Mouse (Mus musculus) layer of hippocampus, postnatal 14 days (tissue): Measurements from ENCODE around the gene Prpsap1. TPM values are rescaled to one million over a fixed set of nuclear protein-coding genes. Genes with fewer than 3 reads are reported as not detected.
A peak's percentile ranks its signal among the peaks of the same experiment; 100 is the strongest.

Source experiments
- DNase-seq, 2 experiments: peaks; one replicate each; pipeline ENCODE4 v3.0.0; 2021 to 2022; ENCODE audit warnings: low spot score in 2 of 2, mixed read lengths in 1 of 2
- total RNA-seq, 2 experiments: library from RNA; stranded (reverse); gene quantifications; 2 replicates each; pipeline ENCODE4 v1.2.3; 2021

Gene Prpsap1
- total RNA-seq, 2 experiments from 2014 or later = 86.1 to 90.6 TPM

DNA sequence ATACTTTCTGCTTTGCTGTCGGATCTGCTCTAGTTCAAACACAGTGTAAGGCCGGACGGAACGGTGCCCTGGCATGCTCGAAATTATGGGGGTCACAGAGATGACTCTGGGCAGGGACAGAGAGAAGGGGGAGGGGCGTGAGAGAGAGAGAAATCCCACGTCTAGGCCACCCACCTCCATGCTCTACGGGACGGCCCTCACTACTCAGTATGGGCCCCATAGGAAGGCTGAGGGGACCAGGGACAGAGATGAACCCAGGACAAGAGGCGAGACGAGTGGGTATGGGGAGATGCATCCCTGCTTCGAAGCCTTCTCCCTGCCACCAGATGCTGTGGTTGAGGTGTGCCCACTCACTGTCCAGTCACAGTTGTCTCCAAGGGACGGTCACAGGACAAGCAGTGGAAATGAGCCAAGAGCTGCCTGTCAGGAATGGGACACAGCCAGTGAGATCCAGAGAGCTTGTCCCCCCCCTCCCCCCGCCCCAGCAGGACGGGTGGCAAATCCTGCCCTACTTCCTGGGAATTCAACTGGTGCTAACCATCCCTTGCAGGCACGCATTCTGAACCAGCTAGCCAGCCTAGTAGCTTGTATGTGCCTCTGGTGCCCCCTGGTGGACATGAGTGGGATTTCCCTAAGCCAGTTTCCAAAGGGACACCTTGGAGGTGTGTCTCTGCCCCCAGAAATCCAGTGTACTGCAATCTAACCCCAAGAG is 48.2 kb downstream of the Prpsap1 start:
- DNase-seq = peak; percentile 89 to 94

GRCm38 (mm10) chr11:116443935-116444334 is 50.1 kb downstream of the Prpsap1 start:
- DNase-seq = no peak

DNA sequence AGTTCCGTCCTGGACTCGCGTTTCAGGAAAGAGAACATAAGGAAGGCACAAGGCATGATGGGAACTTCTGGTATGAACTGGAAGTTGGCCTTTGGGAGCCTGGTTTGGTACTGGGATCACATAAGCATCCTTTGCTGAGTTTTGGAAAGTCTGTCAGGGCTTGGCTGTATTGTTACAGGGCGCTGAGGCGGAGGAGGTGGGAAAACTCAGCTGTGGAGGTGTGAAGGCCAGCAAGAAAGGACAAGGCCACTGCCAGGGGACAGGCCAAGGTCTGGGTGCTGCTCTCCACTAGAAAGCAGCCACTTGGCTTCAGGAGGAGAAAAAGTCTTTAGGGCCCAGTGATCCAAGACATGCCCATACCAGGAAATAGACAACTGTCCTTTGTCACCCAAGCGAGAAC is 50.7 kb downstream of the Prpsap1 start:
- no peak for DNase-seq

GRCm38 (mm10) chr11:116442867-116443177 is 51.2 kb downstream of the Prpsap1 start:
- DNase-seq = no peak

DNA sequence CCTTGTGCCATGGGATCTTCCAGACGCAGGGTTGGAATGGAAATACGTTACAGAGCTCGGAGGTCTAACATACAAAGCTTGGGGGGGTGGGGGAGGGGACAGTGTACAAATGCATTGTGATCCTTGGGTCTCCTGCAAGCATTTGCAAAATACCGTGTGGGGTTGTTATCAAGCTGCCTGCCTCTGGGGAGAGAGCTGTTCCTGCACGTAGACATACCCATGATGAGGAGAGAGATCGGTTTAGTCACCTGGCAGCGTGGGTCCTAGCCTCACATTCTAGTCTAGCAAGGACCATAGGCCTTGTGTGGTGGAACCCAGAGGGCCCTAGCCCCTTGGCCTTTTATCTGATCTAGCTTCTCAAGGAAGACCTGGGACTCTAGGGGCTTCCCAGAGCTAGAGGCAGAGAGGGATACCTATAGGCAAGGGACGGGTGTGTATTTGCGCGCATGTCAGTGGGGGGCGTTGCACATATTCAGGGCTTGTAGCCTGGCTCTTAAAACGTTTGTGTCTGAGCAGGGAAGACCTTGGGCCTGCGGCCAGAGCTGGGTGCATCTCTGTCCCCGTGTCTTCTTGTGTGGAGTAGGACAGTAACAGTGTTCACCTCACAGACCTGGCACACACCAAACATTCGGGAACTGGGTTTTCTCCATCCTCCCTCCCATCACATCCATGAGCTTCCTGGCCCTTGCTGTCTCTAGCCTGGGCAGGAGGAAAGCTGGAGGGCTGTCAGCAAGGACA is 51.7 kb downstream of the Prpsap1 start:
- DNase-seq = no peak

- DNase-seq = no peak
These were observed 53.5 kb downstream of the Prpsap1 start for GRCm38 (mm10) chr11:116440408-116441068.

- DNase-seq = no peak
These were observed 54.4 kb downstream of the Prpsap1 start for GRCm38 (mm10) chr11:116439269-116440240.

- no peak for DNase-seq
These were observed 56.5 kb downstream of the Prpsap1 start for GRCm38 (mm10) chr11:116437541-116437940.

DNA sequence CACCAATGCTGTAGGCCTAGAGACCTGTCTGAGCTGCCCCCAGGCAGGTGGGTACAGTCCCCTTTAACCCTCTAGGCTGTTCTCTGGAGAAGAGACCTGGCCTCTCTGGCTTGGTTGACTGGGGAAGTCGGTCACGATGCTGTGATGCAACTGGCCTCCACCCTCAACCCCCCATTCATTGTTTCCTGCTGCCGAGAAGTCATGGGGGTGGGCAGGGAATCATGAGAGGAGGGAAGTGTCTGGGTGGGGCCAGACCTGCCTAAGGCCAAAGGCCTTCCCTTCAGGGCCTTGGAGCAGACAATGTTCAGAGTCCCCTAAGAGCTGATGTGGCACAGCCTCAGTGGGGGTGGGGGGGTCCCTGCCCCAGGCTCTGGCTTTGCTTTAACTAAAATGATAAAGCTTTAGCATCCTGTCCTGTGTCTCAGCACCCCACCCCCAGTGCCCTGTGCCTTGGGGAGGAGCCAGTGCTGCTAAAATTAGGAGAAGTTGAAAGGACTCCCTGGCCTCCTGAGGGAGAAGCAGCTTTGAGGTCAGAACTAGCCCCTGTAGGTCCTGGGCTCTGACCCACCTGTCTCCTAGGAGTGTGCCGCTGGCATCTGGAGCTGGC is 57.2 kb downstream of the Prpsap1 start:
- no peak for DNase-seq

GRCm38 (mm10) chr11:116435992-116436724 is 57.8 kb downstream of the Prpsap1 start:
- DNase-seq = no peak

DNA sequence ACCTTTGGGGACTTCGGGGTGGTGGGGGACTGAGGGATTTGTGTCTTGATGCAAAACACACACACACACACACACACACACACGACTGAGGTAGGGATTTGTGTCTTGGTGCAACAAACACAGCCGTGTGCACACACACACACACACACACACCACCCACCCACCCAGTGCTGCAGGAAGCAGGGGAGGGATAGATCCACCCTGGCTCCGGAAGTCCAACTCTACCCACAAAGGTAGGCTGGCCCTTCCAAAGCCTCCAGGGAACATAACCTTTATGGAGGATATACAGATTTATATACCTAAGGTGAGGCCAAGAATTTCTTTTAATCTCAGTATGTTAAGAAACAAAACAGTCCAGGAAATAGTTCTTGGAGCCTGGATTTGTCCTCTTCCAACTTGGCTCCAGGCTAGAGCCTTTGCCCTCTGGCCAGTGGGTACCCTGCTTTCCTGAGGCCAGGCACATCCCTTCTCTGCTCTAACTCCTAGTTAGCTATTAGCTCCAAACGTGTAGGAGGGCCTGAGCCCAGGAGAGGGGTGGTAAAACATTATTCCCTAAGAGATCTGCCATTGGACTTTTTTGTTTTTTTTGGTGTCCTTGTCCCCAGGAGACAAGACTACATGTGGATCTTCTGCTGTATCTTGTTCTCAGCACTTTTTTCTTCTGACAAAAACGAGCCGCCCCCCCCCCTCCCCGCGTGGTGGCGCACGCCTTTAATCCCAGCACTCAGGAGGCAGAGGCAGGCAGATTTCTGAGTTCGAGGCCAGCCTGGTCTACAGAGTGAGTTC is 58.8 kb downstream of the Prpsap1 start:
- DNase-seq = no peak

- DNase-seq = peak; percentile 60 to 65
These were observed 59.6 kb downstream of the Prpsap1 start for GRCm38 (mm10) chr11:116434287-116434966.

DNA sequence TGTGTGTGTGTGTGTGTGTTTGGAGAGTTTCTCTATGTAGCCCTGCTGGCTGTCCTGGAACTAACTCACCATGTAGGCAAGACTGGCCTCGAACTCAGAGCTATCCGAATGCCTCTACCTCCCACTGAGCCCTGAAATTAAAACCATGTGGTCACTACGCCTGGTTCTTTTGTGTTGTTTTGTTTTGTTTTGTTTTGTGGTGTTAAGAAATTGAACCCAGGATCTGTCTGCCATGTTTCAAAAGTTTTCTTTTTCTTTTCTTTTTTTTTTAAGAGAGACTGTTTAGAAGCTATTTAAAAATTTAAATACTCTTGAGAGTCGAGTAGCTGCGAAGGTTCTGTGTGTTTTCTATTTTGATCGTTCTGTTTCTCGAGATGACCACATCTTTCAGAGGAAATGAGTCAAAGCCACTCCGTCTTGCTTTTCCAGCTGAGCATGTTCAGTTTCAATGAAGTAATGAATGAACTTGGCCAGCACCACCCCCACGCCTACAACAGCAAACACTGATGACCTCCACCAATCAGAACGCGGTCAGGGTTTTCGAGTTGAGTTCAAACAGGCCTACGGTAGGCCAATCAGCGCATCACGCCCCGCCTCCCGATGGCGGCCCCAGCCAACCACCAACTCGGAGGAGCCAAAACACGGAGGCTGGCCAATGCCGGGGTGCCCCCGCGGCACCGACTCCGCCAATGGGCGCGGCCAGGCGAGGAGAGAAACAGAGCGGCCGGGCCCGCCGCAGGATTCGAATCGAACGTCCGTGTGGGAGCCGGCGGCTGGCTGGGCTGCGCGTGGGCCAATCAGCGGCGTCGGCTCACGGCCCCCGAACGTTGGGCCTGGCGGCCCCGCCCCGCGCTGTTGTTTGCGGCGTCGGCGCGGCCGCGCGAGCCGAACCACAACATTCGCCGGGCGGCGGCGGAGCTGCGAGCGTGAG is 60.4 kb downstream of the Prpsap1 start, which contains the start of gene Ubald2:
Gene Ubald2 (plus strand): TSS at position 739 of the 931 bp plus-strand sequence.
- DNase-seq = peak; percentile 99

DNA sequence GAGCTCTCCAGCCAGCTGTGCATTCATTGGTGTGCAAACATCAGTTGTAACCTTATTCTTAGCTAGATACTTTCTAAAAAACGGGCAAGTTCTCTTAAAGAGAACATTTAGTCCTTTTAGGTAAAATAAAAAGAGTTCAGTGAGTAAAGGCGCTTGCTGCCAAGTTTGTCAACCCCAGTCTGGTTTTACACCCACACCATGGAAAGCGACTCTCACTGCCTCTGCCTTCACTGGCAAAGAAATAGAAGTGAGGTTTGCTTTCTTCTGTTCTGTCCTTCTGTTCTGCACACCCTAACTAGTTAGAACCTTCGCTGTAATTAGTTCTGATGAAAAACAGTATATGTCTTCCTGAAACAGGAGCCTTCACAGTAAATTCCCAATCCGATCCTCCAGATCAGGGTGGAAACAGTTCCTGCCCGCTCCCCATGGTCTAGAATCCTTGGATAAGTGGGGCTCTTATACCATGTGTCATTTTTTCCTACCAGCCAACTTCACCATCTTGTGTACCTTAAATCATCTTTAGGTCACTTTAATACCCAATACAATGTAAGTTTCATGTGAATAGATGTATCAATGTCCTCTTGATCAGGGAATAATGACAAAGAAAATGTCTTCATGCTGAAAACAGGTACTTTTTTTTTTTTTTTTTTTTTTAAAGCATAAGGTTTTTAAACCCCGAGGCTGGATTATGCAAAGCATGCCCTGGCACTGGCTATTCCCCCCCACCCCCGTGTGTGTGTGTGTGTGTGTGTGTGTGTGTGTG is 61.2 kb downstream of the Prpsap1 start:
- peak in 1 of 2 experiments; percentile 77 for DNase-seq

GRCm38 (mm10) chr11:116432127-116432526 is 61.9 kb downstream of the Prpsap1 start:
- DNase-seq = no peak

- no peak for DNase-seq
These were observed 62.4 kb downstream of the Prpsap1 start for GRCm38 (mm10) chr11:116431428-116432077.
